Mouse (Mus musculus) left cerebral cortex, adult 8-10 months (tissue): ENCODE data around the gene Scgb1b2. TPM values are rescaled to one million over a fixed set of nuclear protein-coding genes. Genes with fewer than 3 reads are reported as not detected.

Source experiments
- DNase-seq, 2 experiments: peaks; one replicate each; pipeline ENCODE4 v3.0.0; 2022; ENCODE audit warnings: low spot score in 2 of 2
- total RNA-seq, 4 experiments: library from RNA; stranded (reverse); gene quantifications; 2 replicates each; pipeline ENCODE4 v1.2.4; 2022

The Scgb1b2 gene
- total RNA-seq, result not detected

DNA sequence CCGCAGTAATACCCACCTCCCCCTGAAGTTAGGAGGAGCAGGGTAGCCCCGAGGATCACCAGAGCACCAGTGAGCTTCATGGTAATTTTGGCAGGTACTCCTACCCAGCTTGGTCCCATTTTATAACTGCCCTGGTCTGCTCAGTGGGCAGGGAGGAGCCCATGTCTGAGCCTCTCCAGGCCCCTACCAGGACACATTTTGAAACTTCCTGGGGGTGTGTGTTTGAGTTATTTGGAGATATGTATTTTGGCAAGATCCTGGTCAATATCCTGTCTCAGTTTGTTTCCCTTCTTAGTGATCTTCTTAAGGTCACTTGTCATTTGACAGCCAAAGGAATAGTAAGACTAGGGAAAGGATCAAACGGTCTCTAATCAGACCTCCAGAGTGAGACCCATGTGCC lies at the start of gene Scgb1b2:
TSS of gene Scgb1b2 (minus strand) at position 101 of the 400 bp plus-strand sequence.
- DNase-seq, result no peak

DNA sequence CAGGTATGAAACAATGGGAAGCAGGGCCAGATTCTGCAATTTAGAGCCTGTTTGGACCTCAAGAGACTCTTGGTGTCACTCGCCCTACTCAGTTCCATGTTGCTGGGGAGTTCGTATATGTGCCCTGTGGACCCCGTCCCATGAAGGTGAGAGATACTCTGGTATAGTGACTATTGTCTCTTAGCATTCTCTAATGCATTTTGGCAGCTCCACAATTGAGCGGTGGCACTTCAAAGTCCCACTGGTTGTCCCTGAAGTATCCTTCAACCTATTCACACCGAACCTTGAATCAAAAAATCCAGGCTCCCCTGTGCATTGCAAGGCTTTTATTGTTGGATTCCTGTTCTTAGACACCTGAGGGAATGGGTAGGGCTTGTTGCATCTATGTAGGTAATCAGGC lies 1.4 kb downstream of the Scgb1b2 start, which contains the start of gene Scgb2b2:
TSS of gene Scgb2b2 (plus strand) at position 301 of the 400 bp plus-strand sequence.
- DNase-seq, result no peak

Other genes starting within 250 kb of the Scgb1b2 start
- gene Fxyd5, start 249.3 kb downstream of the Scgb1b2 start, total RNA-seq, result 10 to 100 TPM; 25.8 to 33.5 (median 30.0) TPM
- gene Fxyd7, start 240.4 kb downstream of the Scgb1b2 start, total RNA-seq, result 100 to 1,000 TPM; 162 to 173 (median 169) TPM
- 100 to 1,000 TPM in 2 of 4 experiments, 10 to 100 TPM in 2; 57.6 to 144 (median 110) TPM for gene Fxyd1, start 234.6 kb downstream of the Scgb1b2 start, total RNA-seq
- gene Lgi4, start 232.5 kb downstream of the Scgb1b2 start, total RNA-seq, result 10 to 100 TPM; 35.0 to 50.6 (median 40.8) TPM
- gene Fxyd3, start 215.1 kb downstream of the Scgb1b2 start, total RNA-seq, result 1 to 10 TPM in 3 of 4 experiments, under 1 TPM in 1; 0.75 to 2.1 (median 1.2) TPM
- 1 to 10 TPM; 2.0 to 4.4 (median 3.5) TPM for gene Hpn, start 176.5 kb downstream of the Scgb1b2 start, total RNA-seq
- gene Scn1b, start 164.8 kb downstream of the Scgb1b2 start, total RNA-seq, result 100 to 1,000 TPM; 652 to 704 (median 680) TPM
- 100 to 1,000 TPM; 103 to 108 (median 105) TPM for gene Gramd1a, start 135.9 kb downstream of the Scgb1b2 start, total RNA-seq
- not detected for gene Scgb2b2, start 1.3 kb downstream of the Scgb1b2 start, total RNA-seq
- gene Scgb2b3, start 70.3 kb upstream of the Scgb1b2 start, total RNA-seq, result not detected
- gene Scgb1b3, start 83.8 kb upstream of the Scgb1b2 start, total RNA-seq, result not detected